Mouse (Mus musculus) gonadal fat pad, adult 2 months (tissue): ENCODE data around the gene Tnfrsf1a. TPM values are rescaled to one million over a fixed set of nuclear protein-coding genes. Genes with fewer than 3 reads are reported as not detected.
A peak's percentile ranks its signal among the peaks of the same experiment; 100 is the strongest.
"Not testable (repeated sequence)": the region's sequence is repeated elsewhere in the genome, so short reads cannot be mapped to it uniquely, and the experiment has no call there.

Experiments
- DNase-seq: peaks from one replicate; pipeline ENCODE4 v3.0.0-alpha.2; 2012; ENCODE audit warnings: low read depth
- polyA plus RNA-seq: library from polyadenylated mRNA; depleted of rRNA; stranded (reverse); fragments of >200 nt; gene quantifications from 2 replicates; pipeline ENCODE4 v1.2.3, GENCODE M21; 2012; rRNA removed

Gene Tnfrsf1a
- 150 and 179 TPM in 2 replicates for polyA plus RNA-seq

DNA sequence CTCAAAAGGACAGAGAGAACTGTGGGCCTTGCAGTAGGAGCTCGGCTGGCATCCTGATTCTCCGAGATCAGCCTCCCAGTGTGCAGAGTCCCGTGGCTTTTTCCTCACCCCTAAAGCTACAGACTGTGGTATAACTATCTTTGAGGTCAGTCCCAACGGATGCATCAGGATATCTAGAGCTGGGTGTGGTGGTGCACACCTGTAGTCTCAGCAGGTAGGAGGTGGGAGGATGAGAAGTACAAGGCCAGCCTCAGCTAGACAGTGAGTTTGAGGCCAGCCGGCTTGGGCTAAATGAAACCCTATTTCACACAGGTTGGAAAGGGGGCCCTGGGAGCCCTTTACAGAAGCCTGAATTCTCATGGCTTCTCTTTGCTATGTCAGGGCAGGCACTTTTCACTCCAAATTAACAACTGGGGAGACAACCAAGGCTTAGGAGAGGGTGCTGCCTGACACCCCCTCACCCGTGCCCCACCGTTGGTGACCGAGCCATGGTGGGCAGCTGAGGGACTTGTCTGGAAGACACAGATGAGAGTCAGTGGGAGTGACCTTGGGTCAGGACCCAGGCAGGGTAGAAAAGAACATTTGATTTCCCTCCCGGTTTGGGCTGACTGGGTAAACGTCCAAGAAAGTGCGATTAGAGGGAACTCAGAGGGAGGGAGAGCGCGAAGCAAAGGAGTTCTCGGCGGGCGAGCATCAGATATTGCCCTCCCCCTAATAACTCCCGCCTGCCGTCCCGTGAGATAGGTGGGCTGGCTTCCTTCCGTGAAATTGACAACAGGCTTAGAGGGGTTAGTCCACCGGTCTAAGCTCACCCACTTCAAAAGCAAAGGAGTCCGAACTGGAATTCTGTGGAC, at the start of gene Tnfrsf1a:
TSS of gene Tnfrsf1a (plus strand) at position 642 of the 854 bp plus-strand sequence.
- DNase-seq, result no peak

DNA sequence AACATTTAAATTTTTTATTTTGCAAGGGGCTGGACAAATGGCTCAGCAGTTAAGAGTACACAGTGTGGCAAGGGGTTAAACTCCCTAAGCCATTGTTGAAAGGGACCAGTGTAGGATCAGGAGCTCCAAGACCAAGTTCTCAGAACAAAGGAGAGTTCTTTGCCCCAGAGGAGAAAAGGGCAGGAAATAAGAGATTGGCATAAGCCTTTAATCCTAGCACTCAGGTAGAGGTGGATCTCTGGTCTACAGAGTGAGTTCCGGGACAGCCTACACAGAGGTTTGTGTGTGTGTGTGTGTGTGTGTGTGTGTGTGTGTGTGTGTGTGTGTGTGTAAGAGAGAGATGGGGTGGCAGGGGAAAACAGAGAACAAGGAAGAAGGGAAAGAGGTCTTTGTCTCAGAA, 48.2 kb upstream of the Tnfrsf1a start:
- no peak for DNase-seq

- no peak for DNase-seq
Observed at GRCm38 (mm10) chr6:125302231-125302982, 46.8 kb upstream of the Tnfrsf1a start.

DNA sequence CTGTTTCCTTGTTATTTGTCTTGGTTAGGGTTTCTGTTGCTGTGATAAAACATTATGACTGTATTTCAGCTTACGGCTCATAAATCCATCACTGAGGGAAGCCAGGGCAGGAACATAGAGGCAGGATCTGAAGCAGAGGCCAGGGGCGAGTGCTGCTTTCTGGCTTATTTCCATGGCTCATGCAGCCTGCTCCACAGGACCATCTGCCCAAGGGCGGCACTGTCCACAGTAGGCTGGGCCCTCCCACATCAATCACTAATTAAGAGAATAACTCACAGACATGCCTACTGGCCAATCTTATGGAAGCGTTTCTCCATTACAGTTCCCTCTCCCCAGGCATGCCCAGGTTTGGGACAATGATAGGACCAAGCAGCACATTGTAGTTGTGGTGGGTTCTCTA, 45.9 kb upstream of the Tnfrsf1a start:
- no peak for DNase-seq

GRCm38 (mm10) chr6:125304408-125304807, 44.8 kb upstream of the Tnfrsf1a start:
- DNase-seq, result not testable (repeated sequence)

GRCm38 (mm10) chr6:125305465-125305864, 43.7 kb upstream of the Tnfrsf1a start:
- no peak for DNase-seq

GRCm38 (mm10) chr6:125307091-125307490, 42.1 kb upstream of the Tnfrsf1a start:
- no peak for DNase-seq

- no peak for DNase-seq
Observed at GRCm38 (mm10) chr6:125308921-125309320, 40.2 kb upstream of the Tnfrsf1a start.

DNA sequence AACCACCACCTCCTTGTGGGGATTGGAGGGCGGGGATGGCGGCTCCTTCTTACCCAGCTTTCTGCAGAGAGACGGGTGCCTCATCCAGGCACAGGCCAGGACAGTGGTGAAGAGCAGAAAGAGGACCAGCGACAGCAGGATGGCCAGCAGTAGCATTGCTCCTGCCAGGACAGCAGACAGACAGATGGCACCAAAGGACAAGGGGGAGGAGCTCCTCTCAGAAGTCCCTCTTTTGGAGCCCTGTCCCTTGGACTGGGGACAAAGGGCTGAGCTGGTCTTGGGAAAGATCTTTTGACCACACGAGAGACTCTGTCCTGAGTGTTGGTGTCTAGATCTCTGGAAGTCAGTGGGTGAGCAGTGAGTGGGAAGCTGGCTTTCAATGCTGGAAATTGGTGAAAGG, 39.8 kb upstream of the Tnfrsf1a start:
- no peak for DNase-seq

DNA sequence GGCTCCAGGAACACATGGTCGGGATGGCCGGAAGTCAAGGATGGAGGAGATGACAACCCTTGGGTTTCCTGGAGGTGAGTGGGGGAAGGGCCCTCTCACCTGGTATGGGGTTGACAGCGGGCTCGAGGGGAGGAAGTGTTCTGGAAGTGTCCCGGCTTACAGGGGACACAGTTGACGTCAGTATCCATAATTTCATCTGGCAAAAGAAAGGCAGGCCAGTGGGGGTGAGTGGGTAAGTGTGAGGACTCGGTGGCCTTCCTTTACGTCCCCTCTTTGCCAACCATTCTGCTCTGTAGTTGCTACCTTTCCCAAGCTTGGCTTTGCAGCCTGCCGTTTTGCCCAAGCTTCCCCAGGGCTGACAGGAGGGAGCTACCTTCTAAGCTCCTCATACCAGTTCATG, 37.0 kb upstream of the Tnfrsf1a start:
- no peak for DNase-seq

DNA sequence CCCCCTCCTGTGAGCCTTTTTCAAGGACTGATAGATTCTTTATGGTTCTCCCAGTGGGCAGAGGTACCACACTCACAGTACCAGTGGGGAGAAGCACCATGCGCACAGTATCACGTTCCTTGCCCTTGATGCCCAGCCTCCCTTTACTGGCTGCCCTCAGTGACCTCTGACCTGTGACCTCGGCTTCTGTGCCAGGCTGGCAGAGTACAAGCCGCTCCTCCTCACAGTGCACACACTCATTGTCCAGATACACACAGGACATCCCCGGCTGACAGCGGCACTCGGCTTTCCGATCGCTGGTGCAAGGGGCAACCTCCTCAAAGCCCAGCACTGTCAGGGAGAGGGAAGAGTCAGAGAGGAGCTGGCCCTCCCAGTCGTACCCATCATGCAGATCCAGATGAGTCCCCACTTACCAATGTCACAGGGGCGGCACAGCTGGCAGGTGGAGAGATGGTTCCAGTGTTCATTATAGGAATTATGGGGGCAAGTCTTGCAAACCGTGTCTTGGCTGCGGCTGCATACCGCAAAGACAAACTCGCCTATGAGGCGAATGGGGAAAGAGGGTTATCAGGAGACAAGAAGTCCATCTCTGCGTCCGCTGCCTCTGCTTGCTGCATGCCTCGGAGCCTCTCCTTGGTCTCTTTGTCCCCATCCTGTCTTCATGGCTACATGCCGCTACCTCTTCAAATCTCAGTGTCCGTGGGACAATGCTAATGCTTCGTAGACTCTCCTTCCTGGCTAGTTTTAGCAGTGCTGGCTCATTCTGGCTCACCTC, 36.4 kb upstream of the Tnfrsf1a start:
- no peak for DNase-seq

GRCm38 (mm10) chr6:125313546-125314230, 35.5 kb upstream of the Tnfrsf1a start, which contains the start of gene Ltbr:
TSS of gene Ltbr (minus strand) at chr6:125313885.
- DNase-seq, result no peak

- no peak for DNase-seq
Observed at GRCm38 (mm10) chr6:125314231-125314563, 35.0 kb upstream of the Tnfrsf1a start.

DNA sequence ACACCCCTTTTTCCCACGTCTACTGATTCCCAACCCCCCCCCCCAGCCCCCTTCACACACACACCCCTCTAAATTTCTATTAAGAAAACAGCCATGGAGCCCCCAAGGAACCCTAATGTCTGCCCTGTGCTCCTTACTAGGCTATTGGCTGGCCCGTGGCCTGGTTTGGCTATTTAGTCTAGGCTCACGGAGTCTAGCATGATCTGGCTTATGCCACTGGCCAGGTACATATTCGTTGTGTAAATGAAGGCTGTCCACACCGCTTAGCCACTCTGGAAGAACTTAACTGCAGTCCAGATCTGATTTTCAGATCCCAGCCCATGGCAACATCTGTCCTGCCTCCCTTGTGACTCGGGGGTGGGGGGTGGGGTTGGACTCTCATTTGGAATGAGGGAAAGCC, 34.4 kb upstream of the Tnfrsf1a start:
- DNase-seq, result no peak

DNA sequence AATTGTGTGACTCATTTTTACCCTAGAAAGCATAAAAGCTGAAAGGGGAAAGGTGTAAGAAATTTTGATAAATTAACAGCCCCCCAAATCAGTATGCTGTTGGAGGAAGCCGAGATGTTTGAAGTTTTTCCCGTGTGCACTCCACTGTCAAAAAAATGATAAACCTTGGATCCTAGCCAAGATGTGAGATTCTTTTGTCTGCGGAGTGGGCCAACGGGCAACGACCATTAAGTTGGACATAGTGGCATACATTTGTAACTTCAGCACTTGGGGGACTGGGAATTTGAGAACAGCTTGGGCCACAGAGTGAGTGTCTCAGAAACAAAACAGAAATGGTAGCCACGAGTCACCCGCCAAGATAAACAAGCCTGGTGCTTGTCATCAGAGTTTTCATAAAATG, 32.1 kb upstream of the Tnfrsf1a start:
- DNase-seq, result no peak

DNA sequence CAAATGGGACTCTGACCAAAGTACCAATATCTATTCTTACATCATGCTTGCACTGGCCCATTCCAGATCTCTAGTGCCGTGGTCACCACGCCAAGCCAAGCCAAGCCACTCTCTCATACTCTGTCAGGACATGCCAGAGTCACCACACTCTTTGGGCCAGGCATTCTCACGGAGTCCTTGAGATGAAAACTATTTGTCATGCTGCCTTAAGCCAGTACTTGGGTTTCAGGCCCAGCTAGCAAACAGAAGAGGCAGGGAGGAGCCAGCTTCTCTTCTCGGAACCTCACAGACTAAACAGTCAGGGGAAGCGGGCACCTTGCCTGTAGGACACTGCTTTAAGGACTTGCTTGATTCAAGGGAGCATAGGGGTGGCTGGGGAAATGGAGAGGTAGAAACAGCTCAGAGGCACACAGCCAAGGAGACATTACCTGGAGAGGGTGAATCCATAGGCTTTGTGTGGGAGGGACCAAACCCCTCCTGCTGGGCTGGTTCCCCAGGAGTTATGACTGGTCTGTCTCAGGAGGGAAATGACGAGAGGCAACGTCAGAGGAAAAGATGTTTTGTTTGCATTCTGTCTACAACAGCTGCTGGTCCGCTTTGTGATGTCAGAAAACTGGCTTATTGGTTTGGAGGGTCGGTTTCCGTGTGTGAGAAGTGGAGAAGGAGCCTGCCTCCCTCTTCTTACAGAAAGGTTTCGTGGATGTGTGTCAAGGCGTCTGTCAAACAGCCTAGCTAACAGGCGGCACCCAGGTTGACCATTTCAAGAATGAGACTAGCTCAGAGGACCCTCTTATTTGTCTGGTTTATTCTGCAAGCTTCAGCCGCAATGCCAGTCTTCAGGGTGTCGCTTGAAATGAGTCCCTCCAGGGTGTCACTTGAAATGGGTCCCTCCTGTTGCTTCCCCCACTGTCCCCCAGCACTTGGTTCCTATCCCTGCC, 29.9 kb upstream of the Tnfrsf1a start:
- peak; percentile 38 for DNase-seq

DNA sequence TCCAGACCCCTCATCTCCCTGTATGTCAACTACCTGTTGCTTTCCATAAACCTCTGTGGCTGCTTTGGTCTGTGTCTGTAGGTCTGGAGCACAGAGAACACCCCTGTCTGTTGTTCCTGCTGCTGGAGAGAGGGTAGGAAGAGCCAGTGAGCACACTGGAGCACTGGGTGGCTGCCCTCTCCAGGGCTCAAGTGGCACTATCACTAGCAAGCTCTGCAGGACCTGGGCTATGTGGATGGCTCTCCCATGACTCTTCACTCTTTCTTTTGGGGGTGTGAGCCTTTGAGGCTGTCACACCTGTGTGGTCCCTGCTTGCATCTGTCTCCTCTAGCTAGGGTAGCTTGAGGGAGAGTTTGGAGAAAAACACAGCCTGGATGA, 29.3 kb upstream of the Tnfrsf1a start:
- no peak for DNase-seq

GRCm38 (mm10) chr6:125320323-125320722, 28.8 kb upstream of the Tnfrsf1a start, which contains the start of gene Scnn1a:
TSS of gene Scnn1a (plus strand) at chr6:125320659.
- DNase-seq, result no peak

DNA sequence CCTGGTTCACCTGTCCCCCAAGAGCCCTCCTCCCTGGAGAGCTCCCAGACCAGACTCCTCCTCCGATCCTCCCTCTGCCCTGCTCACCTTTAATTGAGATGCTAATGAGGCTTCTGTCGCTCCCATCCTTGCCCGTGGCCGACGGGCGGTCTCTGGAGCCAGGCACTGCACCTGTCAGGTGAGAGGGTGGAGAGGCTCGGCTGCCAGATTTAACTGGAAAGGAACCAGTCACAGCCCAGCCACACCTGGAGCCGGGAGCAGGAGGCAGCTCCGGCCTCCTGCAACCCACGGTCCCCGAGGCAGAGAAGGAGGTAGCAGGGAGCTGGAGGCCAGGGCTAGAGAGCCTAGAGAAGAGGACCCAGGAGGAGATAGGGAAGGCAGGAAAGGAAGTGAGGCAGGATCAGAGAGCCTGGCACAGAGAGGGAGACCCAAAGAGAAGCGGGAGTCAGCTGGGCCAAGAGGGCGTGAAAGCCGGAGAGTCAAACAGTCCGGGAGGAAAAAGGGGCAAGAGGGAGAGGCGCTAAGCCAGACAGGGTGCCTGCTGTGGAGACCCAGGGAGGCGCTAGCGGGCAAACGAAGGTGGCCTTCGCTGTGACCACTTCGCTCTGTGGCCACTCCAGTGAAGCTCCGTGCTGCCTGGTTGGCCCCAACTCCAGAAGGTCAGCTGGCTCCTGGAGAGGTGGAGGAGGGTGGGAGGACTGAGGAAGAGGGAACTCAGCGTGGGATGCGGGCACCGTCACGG, 27.9 kb upstream of the Tnfrsf1a start:
- no peak for DNase-seq

GRCm38 (mm10) chr6:125322794-125323193, 26.4 kb upstream of the Tnfrsf1a start:
- no peak for DNase-seq
